ENCODE assay signal across 8 mouse cellular contexts in genomic region chr19:10182670-10183298, GRCm38 (mm10). TPM values are rescaled to one million over a fixed set of nuclear protein-coding genes. Genes with fewer than 3 reads are reported as not detected.
DNase-seq lines count a peak whose midpoint lies in the region; ATAC-seq and TF ChIP-seq lines count a peak whose summit lies in the region.

Gene Fads1 (plus strand): TSS chr19:10182888.

- peak; percentile 89 for DNase-seq in gastrocnemius, postnatal 10 days
- DNase-seq in induced T-regulatory cell, adult 2 months (ENCODE audit: low read depth): peak; percentile 89
- peak; percentile 83 to 94 for DNase-seq in left cerebral cortex, adult 9 months (ENCODE audit: low spot score in 2 of 2)
- DNase-seq in right cerebral cortex, postnatal 25 days: peak; percentile 96
- peak; percentile 94 for DNase-seq in urinary bladder, postnatal 4 days (ENCODE audit: low spot score in 2 of 2)

- H3K4me3 ChIP-seq in cortical plate, adult 2 months (ENCODE audit: insufficient read depth, low read length): peak within 1 kb of the TSS; percentile 67

- peak; percentile 36; the same call in 1 of the 2 replicates for TF ChIP-seq POLR2A in cortical plate, adult 2 months (IDR thresholded peaks at IDR 0.05; ENCODE audit: extremely low read depth, insufficient read depth, low read length)

- H3K4me1 ChIP-seq in cortical plate, adult 2 months (ENCODE audit: control insufficient read depth, insufficient read depth, low read length): peaks cover 12% of the 10 kb centered on the region; the same call in 1 of the 2 replicates

- peak within 1 kb of the TSS; percentile 77 for H3K27ac ChIP-seq in cortical plate, adult 2 months (ENCODE audit: insufficient read depth, low read length)

- ATAC-seq in activated CD4-positive, CD25-positive, alpha-beta regulatory T cell, adult 4 months: peak; percentile 88
- ATAC-seq in megakaryocyte progenitor cell, adult 5-6 weeks (replicated peaks; ENCODE audit: poor library complexity): peak; percentile 95

- peak; percentile 41; the same call in 1 of the 2 replicates for TF ChIP-seq CTCF in cortical plate, adult 2 months (IDR thresholded peaks at IDR 0.05; ENCODE audit: extremely low read depth, insufficient read depth, low read length)

RNA-seq across cellular contexts. Expression of gene Fads1, which starts in this region (rescaled TPM):
- 1 to 10 TPM; 6.7 to 7.2 TPM for polyA plus RNA-seq in activated CD4-positive, CD25-positive, alpha-beta regulatory T cell, adult 4 months (2017; shearing (Covaris generic))
- 195 and 212 TPM in 2 replicates for polyA plus RNA-seq in cortical plate, adult 2 months (2012; rRNA removed)
- 10 to 100 TPM; 27.9 to 28.5 TPM for total RNA-seq in gastrocnemius, postnatal 10 days (2021)
- total RNA-seq in megakaryocyte progenitor cell, adult 5-6 weeks (2015): 14.9 and 22.2 TPM in 2 replicates
- 9.4 and 10.0 TPM in 2 replicates for total RNA-seq in megakaryocyte progenitor cell, adult 5-6 weeks (2017)

Comparison
In these comparisons a context has a peak if more than half of its experiments do, and no peak if none do; other contexts are left out.
1. Peak in every context shown above with its lines: DNase-seq, ATAC-seq, H3K4me3 ChIP-seq and H3K27ac ChIP-seq.
2. RNA of gene Fads1 (polyA plus RNA-seq): 195 to 212 TPM in cortical plate, adult 2 months; 6.7 to 7.2 TPM in activated CD4-positive, CD25-positive, alpha-beta regulatory T cell, adult 4 months; every median in the first group is over 10 times any median in the second.